Mouse (Mus musculus): ENCODE measurements around the gene AU021092. TPM values are rescaled to one million over a fixed set of nuclear protein-coding genes. Genes with fewer than 3 reads are reported as not detected.

AU021092 gene
- polyA plus RNA-seq, 1 experiment from 2014 or later, result 2.4 TPM

DNA sequence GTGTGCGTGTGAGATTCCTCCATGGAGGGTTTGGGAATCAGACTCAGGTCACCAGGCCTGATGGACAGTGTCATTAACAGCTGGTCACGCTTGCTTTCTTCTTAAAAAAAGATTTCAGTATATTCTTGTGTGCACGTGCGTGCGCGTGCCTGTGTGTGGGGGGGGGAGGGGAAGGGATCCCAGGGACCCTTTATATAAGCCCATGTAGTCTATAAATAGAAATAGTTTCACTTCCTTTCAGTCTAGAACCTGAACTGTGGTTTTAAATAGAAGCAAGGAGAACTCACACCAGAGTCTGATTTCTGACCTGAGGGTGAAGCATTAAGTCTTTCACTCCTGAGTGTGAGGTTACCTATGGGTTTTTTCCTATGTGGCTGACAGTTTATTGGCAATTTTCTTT is 57.8 kb downstream of the AU021092 start:
- peaks cover 4% of the 10 kb centered on the region; the same call in 1 of the 2 replicates for H3K4me1 ChIP-seq
- no peaks in the 10 kb centered on the region for H3K9me3 ChIP-seq (replicated peaks)
- no peak overlapping the region for H3K27ac ChIP-seq (replicated peaks)
- no peak for DNase-seq (ENCODE audit: low spot score)
- H3K27me3 ChIP-seq (ENCODE audit: low read depth, poor library complexity, severe bottlenecking), result no peaks in the 10 kb centered on the region
- whole genome bisulfite sequencing, result 85% methylated on average over 6 of the region's 6 CpGs
- no peak overlapping the region for H3K4me3 ChIP-seq
- no peaks in the 10 kb centered on the region for H3K36me3 ChIP-seq

Small RNAs within 50 kb of the gene (microRNA-seq; reads per million reads assigned to microRNA genes)
- gene Gm23689 (not detected), gene Gm26095 (not detected), gene Mir6364 (not detected)

Other genes with a start within 250 kb of the AU021092 start
- not detected in 2 replicates for gene Sept12, start 224.4 kb downstream of the AU021092 start, polyA plus RNA-seq (2016; fragmentation: Nextera tagmentation; extraction: Ambion mirVana)
- gene Smim22, start 215.0 kb downstream of the AU021092 start, polyA plus RNA-seq (2016; fragmentation: Nextera tagmentation; extraction: Ambion mirVana), result 1.0 TPM in 1 of 2 replicates, not detected in the other
- 68.9 and 82.6 TPM in 2 replicates for gene Rogdi, start 208.7 kb downstream of the AU021092 start, polyA plus RNA-seq (2016; fragmentation: Nextera tagmentation; extraction: Ambion mirVana)
- gene Glyr1, start 172.4 kb downstream of the AU021092 start, polyA plus RNA-seq (2016; fragmentation: Nextera tagmentation; extraction: Ambion mirVana), result 211 and 240 TPM in 2 replicates
- gene Ubn1, start 172.2 kb downstream of the AU021092 start, polyA plus RNA-seq (2016; fragmentation: Nextera tagmentation; extraction: Ambion mirVana), result 16.6 and 17.6 TPM in 2 replicates
- 0.68 and 0.82 TPM in 2 replicates for gene Ppl, start 89.9 kb downstream of the AU021092 start, polyA plus RNA-seq (2016; fragmentation: Nextera tagmentation; extraction: Ambion mirVana)
- gene Sec14l5, start 75.2 kb downstream of the AU021092 start, polyA plus RNA-seq (2016; fragmentation: Nextera tagmentation; extraction: Ambion mirVana), result 0.14 and 0.31 TPM in 2 replicates
- gene Nagpa, start 18.3 kb downstream of the AU021092 start, polyA plus RNA-seq (2016; fragmentation: Nextera tagmentation; extraction: Ambion mirVana), result 16.4 and 18.9 TPM in 2 replicates
- 25.0 and 25.3 TPM in 2 replicates for gene Alg1, start 11.3 kb upstream of the AU021092 start, polyA plus RNA-seq (2016; fragmentation: Nextera tagmentation; extraction: Ambion mirVana)
- 20.4 and 21.4 TPM in 2 replicates for gene Eef2kmt, start 33.7 kb upstream of the AU021092 start, polyA plus RNA-seq (2016; fragmentation: Nextera tagmentation; extraction: Ambion mirVana)

Data from midbrain, embryonic 10.5 days (tissue).